Mouse (Mus musculus) forebrain, postnatal 0 days (tissue): ENCODE measurements around the gene Pcsk2. TPM values are rescaled to one million over a fixed set of nuclear protein-coding genes. Genes with fewer than 3 reads are reported as not detected.

ENCODE experiments used
- ATAC-seq: fragments of 200-750 bp; cut with Nextera tagmentation; 2 replicates; pipeline ENCODE4 v1.8.0; 2017; ENCODE audit warnings: mild to moderate bottlenecking, moderate library complexity
- DNase-seq: peaks from one replicate; pipeline ENCODE4 v3.0.0-alpha.2; 2015
- H3K27ac ChIP-seq: fragments of 300-500 bp; sonication (generic); 2 replicates; pipeline ENCODE4 v1.5.1; 2014; ENCODE audit warnings: low read depth, mild to moderate bottlenecking, antibody characterized with exemption, low read length, moderate library complexity, mixed read lengths
- H3K27me3 ChIP-seq: fragments of 300-500 bp; sonication (generic); 2 replicates; pipeline ENCODE4 v1.6.1; 2014; ENCODE audit warnings: mild to moderate bottlenecking, low read length, mixed read lengths; ENCODE audit not compliant: insufficient read depth
- H3K36me3 ChIP-seq: fragments of 300-500 bp; sonication (generic); 2 replicates; pipeline ENCODE4 v1.6.1; 2014; ENCODE audit warnings: mild to moderate bottlenecking, moderate library complexity; ENCODE audit not compliant: insufficient read depth
- H3K4me1 ChIP-seq: fragments of 300-500 bp; sonication (generic); 2 replicates; pipeline ENCODE4 v1.6.1; 2014; ENCODE audit warnings: antibody characterized with exemption; ENCODE audit not compliant: insufficient read depth
- H3K4me2 ChIP-seq: fragments of 300-500 bp; sonication (generic); 2 replicates; pipeline ENCODE4 v1.6.1; 2014; ENCODE audit warnings: low read depth, mild to moderate bottlenecking, moderate library complexity
- H3K4me3 ChIP-seq: fragments of 300-500 bp; sonication (generic); 2 replicates; pipeline ENCODE4 v1.5.1; 2014; ENCODE audit warnings: low read depth, low read length, mixed read lengths
- H3K9ac ChIP-seq: fragments of 300-500 bp; sonication (generic); 2 replicates; pipeline ENCODE4 v1.6.1; 2014; ENCODE audit warnings: mild to moderate bottlenecking
- H3K9me3 ChIP-seq: fragments of 300-500 bp; sonication (generic); 2 replicates; pipeline ENCODE4 v1.6.1; 2016; ENCODE audit warnings: low read length
- CTCF ChIP-seq: sonication (generic); IDR thresholded peaks from 2 replicates; pipeline ENCODE4 v1.5.1; 2016; ENCODE audit warnings: antibody characterized with exemption, control low read depth, low read depth
- WGBS: fragments of 180-500 bp; shearing (Covaris S2); extraction: QIAGEN DNeasy Blood & Tissue Kit; methylation state at CpG from one replicate; pipeline ENCODE4 v1.1.7; 2014; 5-methylcytosine and 5-hydroxymethylcytosine counted together
- polyA plus RNA-seq: library from polyadenylated mRNA; unstranded; fragments of >200 nt; fragmentation: Nextera tagmentation; extraction: Ambion mirVana; gene quantifications from 2 replicates; pipeline ENCODE4 v1.2.1, GENCODE M21; 2015
- total RNA-seq: library from RNA; depleted of rRNA; stranded (reverse); fragments of >200 nt; gene quantifications from 2 replicates; pipeline ENCODE4 v1.2.3, GENCODE M21; 2014

Gene Pcsk2
- total and polyA plus RNA-seq, 2 experiments from 2014 or later, result 25.7 to 41.3 TPM

- no peak for DNase-seq
- H3K4me3 ChIP-seq, result no peak overlapping the region
- no peak overlapping the region for H3K9ac ChIP-seq
- no peak overlapping the region for H3K4me2 ChIP-seq
- H3K27ac ChIP-seq, result no peak overlapping the region
- ATAC-seq, result no peak
- 83% methylated on average over 4 of the region's 4 CpGs for WGBS
- no peaks in the 10 kb centered on the region for H3K36me3 ChIP-seq
- H3K27me3 ChIP-seq, result no peaks in the 10 kb centered on the region
- no peaks in the 10 kb centered on the region for H3K4me1 ChIP-seq
- no peaks in the 10 kb centered on the region for H3K9me3 ChIP-seq
- TF ChIP-seq CTCF, result no peak
Observed at GRCm38 (mm10) chr2:143644374-143644773, 98.4 kb downstream of the Pcsk2 start.

GRCm38 (mm10) chr2:143646001-143646400, 100.0 kb downstream of the Pcsk2 start:
- Histone ChIP-seq H3K4me3 (no peak overlapping the region), H3K4me1 (no peaks in the 10 kb centered on the region), H3K27me3 (no peaks in the 10 kb centered on the region), H3K9me3 (no peaks in the 10 kb centered on the region), H3K4me2 (no peak overlapping the region), H3K36me3 (no peaks in the 10 kb centered on the region), H3K27ac (no peak overlapping the region), H3K9ac (no peak overlapping the region)
- 70% methylated on average over 5 of the region's 5 CpGs for WGBS
- DNase-seq (no peak), ATAC-seq (no peak)
- no peak for TF ChIP-seq CTCF

GRCm38 (mm10) chr2:143654621-143655020, 108.7 kb downstream of the Pcsk2 start:
- H3K27me3 ChIP-seq, result no peaks in the 10 kb centered on the region
- no peak for TF ChIP-seq CTCF
- no peaks in the 10 kb centered on the region for H3K4me1 ChIP-seq
- no peak overlapping the region for H3K27ac ChIP-seq
- DNase-seq (no peak), ATAC-seq (no peak)
- WGBS, result 84% methylated on average over 4 of the region's 4 CpGs
- H3K4me2 ChIP-seq, result no peak overlapping the region
- H3K9me3 ChIP-seq, result no peaks in the 10 kb centered on the region
- no peak overlapping the region for H3K4me3 ChIP-seq
- no peak overlapping the region for H3K9ac ChIP-seq
- no peaks in the 10 kb centered on the region for H3K36me3 ChIP-seq

GRCm38 (mm10) chr2:143656968-143657367, 111.0 kb downstream of the Pcsk2 start:
- Histone ChIP-seq H3K9me3 (no peaks in the 10 kb centered on the region), H3K9ac (no peak overlapping the region), H3K27ac (no peak overlapping the region), H3K4me1 (no peaks in the 10 kb centered on the region), H3K4me2 (no peak overlapping the region), H3K36me3 (no peaks in the 10 kb centered on the region), H3K27me3 (no peaks in the 10 kb centered on the region), H3K4me3 (no peak overlapping the region)
- WGBS, result 63% methylated on average over 4 of the region's 4 CpGs
- ATAC-seq, result no peak
- no peak for TF ChIP-seq CTCF
- no peak for DNase-seq

GRCm38 (mm10) chr2:143666785-143667184, 120.8 kb downstream of the Pcsk2 start:
- no peak for TF ChIP-seq CTCF
- 92% methylated on average over 5 of the region's 5 CpGs for WGBS
- Histone ChIP-seq H3K4me3 (no peak overlapping the region), H3K4me1 (no peaks in the 10 kb centered on the region), H3K36me3 (no peaks in the 10 kb centered on the region), H3K27ac (no peak overlapping the region), H3K9me3 (no peaks in the 10 kb centered on the region), H3K27me3 (no peaks in the 10 kb centered on the region), H3K9ac (no peak overlapping the region), H3K4me2 (no peak overlapping the region)
- ATAC-seq (no peak), DNase-seq (no peak)

- H3K27me3 ChIP-seq, result no peaks in the 10 kb centered on the region
- ATAC-seq (no peak), DNase-seq (no peak)
- H3K9ac ChIP-seq, result no peak overlapping the region
- H3K36me3 ChIP-seq, result no peaks in the 10 kb centered on the region
- no peaks in the 10 kb centered on the region for H3K9me3 ChIP-seq
- TF ChIP-seq CTCF, result no peak
- no peak overlapping the region for H3K4me3 ChIP-seq
- no peak overlapping the region for H3K27ac ChIP-seq
- H3K4me1 ChIP-seq, result no peaks in the 10 kb centered on the region
- no peak overlapping the region for H3K4me2 ChIP-seq
- 94% methylated on average over 4 of the region's 4 CpGs for WGBS
Observed at GRCm38 (mm10) chr2:143677869-143678268, 131.9 kb downstream of the Pcsk2 start.

- Histone ChIP-seq H3K9me3 (no peaks in the 10 kb centered on the region), H3K27me3 (no peaks in the 10 kb centered on the region), H3K36me3 (no peaks in the 10 kb centered on the region), H3K9ac (no peak overlapping the region), H3K4me1 (no peaks in the 10 kb centered on the region), H3K27ac (no peak overlapping the region), H3K4me3 (no peak overlapping the region), H3K4me2 (no peak overlapping the region)
- ATAC-seq (no peak), DNase-seq (no peak)
- TF ChIP-seq CTCF, result no peak
- WGBS, result 35% methylated on average over 2 of the region's 2 CpGs
Observed at GRCm38 (mm10) chr2:143679513-143679912, 133.6 kb downstream of the Pcsk2 start.
